Mouse (Mus musculus): ENCODE measurements at regions not wholly inside any gene's neighbourhood (a gene's known extent, or its start where the extent isn't known, plus 50 kb on each side); places are given as distances from the start of the nearest gene placed in this dataset.

- DNase-seq (ENCODE audit: extremely low spot score, low spot score): no peak
Measured at GRCm38 (mm10) chr3:78782766-78783165, 503.6 kb downstream of the Rapgef2 start.

- DNase-seq (ENCODE audit: extremely low spot score, low spot score): no peak
Measured at GRCm38 (mm10) chr3:78755686-78756476, 530.4 kb downstream of the Rapgef2 start.

- DNase-seq (ENCODE audit: extremely low spot score, low spot score): no peak
Measured at GRCm38 (mm10) chr3:78736111-78736510, 550.2 kb downstream of the Rapgef2 start.

- DNase-seq (ENCODE audit: extremely low spot score, low spot score): no peak
Measured at GRCm38 (mm10) chr3:78716691-78717090, 569.6 kb downstream of the Rapgef2 start.

- DNase-seq (ENCODE audit: extremely low spot score, low spot score): no peak
Measured at GRCm38 (mm10) chr3:78707687-78708086, 578.6 kb downstream of the Rapgef2 start.

GRCm38 (mm10) chr3:78698936-78699335 is 587.4 kb downstream of the Rapgef2 start:
- DNase-seq (ENCODE audit: extremely low spot score, low spot score): no peak

- no peak for DNase-seq (ENCODE audit: extremely low spot score, low spot score)
Measured at GRCm38 (mm10) chr3:78691499-78691898, 594.8 kb downstream of the Rapgef2 start.

GRCm38 (mm10) chr3:78677656-78678055 is 608.7 kb downstream of the Rapgef2 start:
- DNase-seq (ENCODE audit: extremely low spot score, low spot score): no peak

- no peak for DNase-seq (ENCODE audit: extremely low spot score, low spot score)
Measured at GRCm38 (mm10) chr3:78676806-78677205, 609.5 kb downstream of the Rapgef2 start.

- DNase-seq (ENCODE audit: extremely low spot score, low spot score): no peak
Measured at GRCm38 (mm10) chr3:78674529-78675187, 611.7 kb downstream of the Rapgef2 start.

GRCm38 (mm10) chr3:78668050-78668449 is 618.3 kb downstream of the Rapgef2 start:
- no peak for DNase-seq (ENCODE audit: extremely low spot score, low spot score)

- DNase-seq (ENCODE audit: extremely low spot score, low spot score): no peak
Measured at GRCm38 (mm10) chr3:78667374-78668023, 618.8 kb downstream of the Rapgef2 start.

GRCm38 (mm10) chr3:78648115-78648514 is 638.2 kb downstream of the Rapgef2 start:
- no peak for DNase-seq (ENCODE audit: extremely low spot score, low spot score)

GRCm38 (mm10) chr3:78635386-78635785 is 650.9 kb downstream of the Rapgef2 start:
- DNase-seq (ENCODE audit: extremely low spot score, low spot score): no peak

GRCm38 (mm10) chr3:78618900-78619299 is 667.4 kb downstream of the Rapgef2 start:
- no peak for DNase-seq (ENCODE audit: extremely low spot score, low spot score)

- DNase-seq (ENCODE audit: extremely low spot score, low spot score): peak; percentile 43
Measured at GRCm38 (mm10) chr3:78594718-78595236, 691.5 kb downstream of the Rapgef2 start.

- no peak for DNase-seq (ENCODE audit: extremely low spot score, low spot score)
Measured at GRCm38 (mm10) chr3:78594305-78594704, 692.0 kb downstream of the Rapgef2 start.

- DNase-seq (ENCODE audit: extremely low spot score, low spot score): no peak
Measured at GRCm38 (mm10) chr3:78586639-78587038, 699.7 kb downstream of the Rapgef2 start.

GRCm38 (mm10) chr3:78581868-78582267 is 704.4 kb downstream of the Rapgef2 start:
- no peak for DNase-seq (ENCODE audit: extremely low spot score, low spot score)

- DNase-seq (ENCODE audit: extremely low spot score, low spot score): no peak
Measured at GRCm38 (mm10) chr3:78581100-78581499, 705.2 kb downstream of the Rapgef2 start.

GRCm38 (mm10) chr3:78575667-78576464 is 710.5 kb downstream of the Rapgef2 start:
- no peak for DNase-seq (ENCODE audit: extremely low spot score, low spot score)

Data from neural tube, embryonic 10.5 days (tissue).